Mouse (Mus musculus) right cerebral cortex, adult 2 months (tissue): ENCODE data around the gene Swap70.

Experiments used
- DNase-seq, 2 experiments: peaks; one replicate each; pipeline ENCODE4 v3.0.0; 2021 to 2022; ENCODE audit warnings: low spot score in 2 of 2

Swap70 gene

GRCm38 (mm10) chr7:110237837-110238451 is 16.4 kb downstream of the Swap70 start:
- DNase-seq: peak in 1 of 2 experiments; percentile 5

- no peak for DNase-seq
These were observed 18.1 kb downstream of the Swap70 start for GRCm38 (mm10) chr7:110239590-110239989.

DNA sequence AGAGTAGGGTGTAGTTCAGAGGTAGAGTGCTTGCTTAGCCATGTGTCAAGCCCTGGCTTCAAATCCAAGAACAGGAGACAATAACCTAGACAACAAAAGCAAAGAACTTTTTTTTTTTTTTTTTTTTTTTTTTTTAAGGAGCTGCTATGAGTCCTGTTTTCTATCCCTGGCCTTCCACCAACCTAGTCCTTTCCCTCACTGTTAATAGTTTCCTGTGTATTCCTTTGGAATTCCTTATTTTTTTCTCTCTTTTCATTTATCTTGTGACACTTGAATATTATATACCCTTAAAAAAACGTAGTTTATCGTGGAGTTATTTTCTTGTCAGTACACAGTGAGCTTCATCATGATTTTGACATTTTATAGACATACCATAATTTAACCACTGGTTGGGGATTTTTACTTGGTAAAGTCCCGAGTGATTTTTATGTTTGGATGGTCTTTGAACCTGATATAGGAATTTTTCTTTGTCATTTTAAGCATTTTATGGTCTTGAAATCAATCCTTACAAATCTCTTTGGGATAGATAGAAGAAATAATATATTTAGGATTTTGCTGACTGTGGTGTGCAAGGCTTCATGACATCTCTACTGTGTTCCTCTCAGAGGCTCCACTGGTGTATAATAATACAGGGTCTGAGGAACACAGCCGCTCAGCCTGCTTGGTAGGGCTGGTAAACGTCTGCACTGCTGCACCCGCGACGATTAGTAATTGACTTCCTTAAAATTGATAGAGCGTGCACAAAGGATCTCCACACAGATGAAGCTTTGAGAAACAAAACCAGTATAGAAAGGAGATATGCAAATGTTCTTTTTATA is 20.2 kb downstream of the Swap70 start:
- no peak for DNase-seq

- DNase-seq: no peak
These were observed 20.7 kb downstream of the Swap70 start for GRCm38 (mm10) chr7:110242290-110242581.

GRCm38 (mm10) chr7:110245128-110245527 is 23.6 kb downstream of the Swap70 start:
- DNase-seq: no peak

DNA sequence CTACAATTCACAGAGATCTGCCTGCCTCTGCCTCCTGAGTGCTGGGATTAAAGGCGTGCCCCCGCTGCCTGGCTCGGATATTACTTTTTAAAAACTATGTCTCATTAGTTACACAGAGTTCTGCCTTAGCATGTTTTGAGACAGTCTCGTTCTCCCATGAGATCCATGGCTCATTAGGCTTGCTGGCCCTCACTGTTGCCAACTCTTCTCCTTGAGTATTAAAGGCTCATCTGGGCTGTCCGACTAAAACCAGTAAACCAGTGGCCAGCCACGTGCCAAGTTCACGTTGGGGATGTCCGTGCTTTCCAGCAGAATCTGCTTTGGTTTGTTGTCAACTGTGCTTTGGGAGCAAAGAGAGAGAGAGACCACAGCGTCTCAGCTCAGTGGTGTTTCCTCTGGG is 25.0 kb downstream of the Swap70 start:
- no peak for DNase-seq

DNA sequence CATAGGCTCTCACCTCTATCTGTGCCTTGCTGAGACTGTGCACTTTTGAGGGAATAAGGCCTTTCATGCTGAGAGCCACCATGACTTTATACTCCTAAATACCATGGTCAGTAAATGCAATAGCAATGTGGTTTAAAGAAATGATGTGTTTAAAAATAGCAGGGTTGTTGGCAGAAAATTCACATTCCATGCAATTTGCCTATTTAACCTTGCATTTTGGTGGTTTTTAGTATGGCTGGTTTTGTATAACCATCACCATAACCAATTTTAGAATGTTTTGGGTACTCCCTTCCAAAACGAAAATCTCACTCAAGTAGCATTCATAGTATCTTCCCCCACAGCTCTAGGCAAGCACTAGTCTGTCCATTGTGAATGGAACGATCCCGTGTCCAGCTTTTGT is 26.3 kb downstream of the Swap70 start:
- DNase-seq: no peak

GRCm38 (mm10) chr7:110248677-110249076 is 27.2 kb downstream of the Swap70 start:
- DNase-seq: no peak

- DNase-seq: no peak
These were observed 32.4 kb downstream of the Swap70 start for GRCm38 (mm10) chr7:110253861-110254260.

DNA sequence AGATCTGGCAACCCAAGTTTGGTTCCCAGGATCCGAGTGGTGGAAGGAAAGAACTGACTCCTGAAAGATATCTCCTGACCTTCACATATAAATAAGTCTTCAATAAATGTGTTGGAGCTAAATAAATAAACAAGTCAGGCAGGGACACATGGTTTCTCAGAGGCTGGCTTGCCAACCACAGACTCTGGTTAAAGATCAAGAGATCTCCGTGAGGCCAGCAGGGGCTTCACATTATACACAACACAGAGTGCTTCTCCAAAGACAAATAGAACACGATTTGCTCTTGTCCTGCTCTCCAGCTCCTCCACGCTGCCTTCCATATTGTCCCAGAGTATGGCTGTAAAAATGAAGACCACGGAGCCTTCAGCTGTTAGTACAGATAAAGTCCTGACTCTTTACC is 32.9 kb downstream of the Swap70 start:
- DNase-seq: no peak

DNA sequence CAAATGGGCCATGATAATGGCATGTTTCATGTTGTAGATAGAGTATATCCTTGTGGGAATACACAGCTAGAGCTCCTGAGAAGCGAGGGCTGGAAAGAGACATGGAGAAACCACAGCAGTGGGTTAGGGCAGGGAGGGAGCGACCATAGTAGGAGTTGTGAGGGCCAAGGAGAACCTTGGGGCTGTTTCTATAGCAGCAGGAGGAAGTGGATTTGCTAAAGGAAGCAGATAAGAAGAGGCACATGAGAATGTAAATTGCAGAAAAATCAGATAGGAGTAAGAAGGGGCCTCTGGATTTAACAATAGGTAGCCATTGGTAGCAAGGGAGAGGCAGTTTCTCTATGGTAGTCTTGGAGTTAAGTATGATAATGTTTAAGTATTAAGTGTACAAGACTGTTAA is 35.5 kb downstream of the Swap70 start:
- no peak for DNase-seq

- no peak for DNase-seq
These were observed 36.9 kb downstream of the Swap70 start for GRCm38 (mm10) chr7:110258196-110258950.

GRCm38 (mm10) chr7:110259966-110260711 is 38.6 kb downstream of the Swap70 start:
- DNase-seq: peak in 1 of 2 experiments; percentile 21

DNA sequence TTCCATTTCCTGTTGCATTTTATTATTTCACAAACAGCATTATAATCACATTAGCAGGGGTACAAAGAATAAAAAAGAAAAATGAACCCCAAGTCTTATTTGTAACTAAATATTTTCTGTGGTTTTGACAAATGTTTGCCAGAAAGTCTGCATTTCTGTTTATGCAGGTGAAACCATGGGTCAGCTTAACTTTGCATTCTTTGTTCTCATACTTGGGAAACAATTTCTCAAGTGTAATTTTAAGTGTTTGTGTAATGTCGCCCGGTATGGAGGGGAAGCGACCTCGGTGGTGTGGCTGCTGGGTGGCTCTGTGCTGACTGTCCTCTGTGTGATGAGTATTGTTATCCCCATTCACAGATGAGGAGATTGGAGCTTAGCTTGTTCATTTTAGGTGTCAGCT is 40.3 kb downstream of the Swap70 start:
- DNase-seq: no peak

DNA sequence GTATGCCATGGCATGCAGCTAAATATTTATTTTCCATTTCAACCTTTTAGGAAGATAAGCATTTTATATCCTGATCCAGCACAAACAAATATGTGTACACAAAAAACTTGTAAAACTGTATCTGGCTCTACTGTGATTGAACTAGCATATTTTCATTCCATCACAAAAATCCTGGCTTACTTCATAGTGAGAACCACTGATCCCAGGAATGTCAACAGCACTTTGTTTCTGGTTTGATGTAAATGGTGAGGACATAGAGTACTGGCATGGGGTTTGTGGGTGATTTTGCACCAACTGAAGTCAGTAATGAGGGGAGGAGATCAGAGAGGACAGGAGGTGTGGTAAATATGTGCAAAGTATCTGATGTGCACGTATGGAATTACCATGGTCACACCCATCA is 41.1 kb downstream of the Swap70 start:
- no peak for DNase-seq

DNA sequence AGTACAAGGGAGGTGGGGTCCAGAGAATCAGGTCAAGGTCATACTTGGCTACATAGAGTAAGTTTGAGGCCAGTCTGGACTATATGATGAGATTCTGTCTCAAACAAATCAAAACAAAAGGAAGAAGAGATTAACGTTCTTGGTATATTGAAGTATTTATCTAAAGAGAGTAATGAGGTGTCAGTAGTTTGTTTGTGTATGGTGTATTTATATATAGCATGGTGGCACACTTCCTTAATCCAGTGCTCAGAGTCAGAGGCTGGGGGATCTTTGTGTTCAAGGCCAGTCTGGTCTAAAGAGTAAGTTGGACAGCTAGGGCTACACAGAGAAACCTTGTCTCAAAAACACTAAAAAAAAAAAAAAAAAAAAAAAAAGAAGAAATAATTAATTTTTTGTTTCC is 42.0 kb downstream of the Swap70 start:
- DNase-seq: no peak

DNA sequence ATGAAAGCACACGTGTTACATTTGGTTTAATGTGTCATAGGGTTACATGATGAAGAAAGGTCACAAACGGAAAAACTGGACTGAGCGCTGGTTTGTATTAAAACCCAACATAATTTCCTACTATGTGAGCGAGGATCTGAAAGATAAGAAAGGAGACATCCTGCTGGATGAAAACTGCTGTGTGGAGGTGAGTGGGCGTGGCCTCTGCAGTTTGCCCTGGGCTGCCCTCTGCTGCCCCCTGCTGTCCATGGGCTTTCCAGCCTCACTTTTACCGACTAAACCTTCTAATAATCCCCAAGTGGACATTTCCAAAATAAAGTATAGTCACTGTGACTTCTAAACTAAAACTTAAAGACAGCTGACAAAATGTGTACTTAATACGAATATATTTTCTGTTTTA is 44.3 kb downstream of the Swap70 start:
- DNase-seq: peak; percentile 84 to 90

DNA sequence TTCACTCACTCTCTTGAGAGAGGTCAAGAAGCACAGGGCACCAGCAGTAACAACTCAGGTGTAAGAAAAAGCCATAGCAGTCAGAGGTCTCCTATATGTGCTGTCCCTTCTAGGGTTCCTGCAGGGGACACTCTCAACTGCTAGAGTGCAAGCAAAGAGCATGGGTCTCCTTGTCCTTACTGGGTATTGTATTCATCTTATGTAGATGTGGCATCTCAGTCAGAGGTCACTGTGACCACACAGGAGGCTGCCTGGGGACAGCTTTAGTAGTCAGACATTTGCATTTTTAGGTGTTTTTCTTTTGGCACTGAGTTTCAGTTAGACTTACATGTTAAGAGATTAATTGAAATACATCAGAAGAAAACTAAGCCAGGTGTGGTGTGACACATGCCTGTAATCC is 45.5 kb downstream of the Swap70 start:
- no peak for DNase-seq

- no peak for DNase-seq
These were observed 46.5 kb downstream of the Swap70 start for GRCm38 (mm10) chr7:110267994-110268393.

DNA sequence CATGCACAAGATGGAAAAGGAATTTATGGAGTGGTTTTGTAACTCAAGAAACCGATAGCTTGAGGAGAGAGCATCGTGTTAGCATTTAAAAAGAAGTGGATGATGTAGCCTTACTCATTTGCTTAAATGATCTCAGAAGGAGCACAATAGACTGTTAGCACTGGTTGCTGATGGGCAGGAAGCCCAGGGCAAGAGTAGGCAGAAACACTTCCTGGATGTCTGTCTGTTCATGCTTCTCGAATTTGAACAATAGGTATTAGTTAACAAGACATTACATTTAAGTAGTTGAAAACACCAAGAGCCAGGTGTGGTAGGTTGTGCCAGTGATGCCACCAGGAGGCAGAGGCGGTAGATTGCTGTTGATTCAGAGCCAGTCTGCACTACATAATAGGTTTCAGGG is 47.0 kb downstream of the Swap70 start:
- DNase-seq: no peak

DNA sequence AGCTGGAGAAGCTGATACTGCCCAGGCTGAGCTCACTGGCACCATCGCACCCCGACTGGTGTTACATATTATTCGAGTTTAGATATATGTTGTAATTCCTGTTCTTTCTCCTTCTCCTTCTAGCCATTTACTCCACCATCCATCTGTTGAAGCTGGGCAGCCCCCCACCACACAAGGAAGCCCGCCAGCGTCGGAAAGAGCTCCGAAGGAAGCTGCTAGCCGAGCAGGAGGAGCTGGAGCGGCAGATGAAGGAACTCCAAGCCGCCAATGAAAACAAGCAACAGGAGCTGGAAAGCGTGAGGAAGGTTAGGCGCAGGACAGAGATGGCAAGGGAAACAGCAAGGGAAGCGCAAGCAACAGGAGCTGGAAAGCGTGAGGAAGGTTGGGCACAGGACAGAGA is 48.3 kb downstream of the Swap70 start:
- no peak for DNase-seq

- DNase-seq: no peak
These were observed 48.9 kb downstream of the Swap70 start for GRCm38 (mm10) chr7:110270455-110270854.
